Mouse (Mus musculus) heart, embryonic 15.5 days (tissue): Measurements from ENCODE around the gene Tmem215. TPM values are rescaled to one million over a fixed set of nuclear protein-coding genes. Genes with fewer than 3 reads are reported as not detected.

Experiments
- ATAC-seq: fragments of 200-750 bp; cut with Nextera tagmentation; replicated peaks from 2 replicates; pipeline ENCODE4 v1.8.0; 2017; ENCODE audit warnings: low read depth, moderate TSS enrichment; ENCODE audit not compliant: insufficient number of reproducible peaks, insufficient read depth, low FRiP score
- H3K27ac ChIP-seq: fragments of 300-500 bp; sonication (generic); 2 replicates; pipeline ENCODE4 v1.5.1; 2015; ENCODE audit warnings: mild to moderate bottlenecking, inconsistent platforms
- H3K27me3 ChIP-seq: fragments of 300-500 bp; sonication (generic); 2 replicates; pipeline ENCODE4 v1.6.1; 2015; ENCODE audit warnings: inconsistent platforms
- H3K36me3 ChIP-seq: fragments of 300-500 bp; sonication (generic); 2 replicates; pipeline ENCODE4 v1.6.1; 2015; ENCODE audit warnings: mild to moderate bottlenecking, inconsistent platforms
- H3K4me1 ChIP-seq: fragments of 300-500 bp; sonication (generic); replicated peaks from 2 replicates; pipeline ENCODE4 v1.6.1; 2015; ENCODE audit warnings: inconsistent platforms
- H3K4me2 ChIP-seq: fragments of 300-500 bp; sonication (generic); 2 replicates; pipeline ENCODE4 v1.6.1; 2015; ENCODE audit warnings: inconsistent platforms, mild to moderate bottlenecking, moderate library complexity
- H3K4me3 ChIP-seq: fragments of 300-500 bp; sonication (generic); 2 replicates; pipeline ENCODE4 v1.5.1; 2015; ENCODE audit warnings: mild to moderate bottlenecking, inconsistent platforms
- H3K9ac ChIP-seq: fragments of 300-500 bp; sonication (generic); 2 replicates; pipeline ENCODE4 v1.6.1; 2015; ENCODE audit warnings: mild to moderate bottlenecking, inconsistent platforms
- H3K9me3 ChIP-seq: fragments of 300-500 bp; sonication (generic); replicated peaks from 2 replicates; pipeline ENCODE4 v1.6.1; 2016; ENCODE audit warnings: inconsistent platforms
- WGBS: fragments of 180-500 bp; shearing (Covaris S2); methylation state at CpG from one replicate; pipeline ENCODE4 v1.1.7; 2015; ENCODE audit warnings: mixed read lengths; 5-methylcytosine and 5-hydroxymethylcytosine counted together
- polyA plus RNA-seq: library from polyadenylated mRNA; unstranded; fragments of >200 nt; fragmentation: Nextera tagmentation; extraction: Ambion mirVana; gene quantifications from 2 replicates; pipeline ENCODE4 v1.2.1, GENCODE M21; 2015

Gene Tmem215
- polyA plus RNA-seq, 1 experiment from 2014 or later: 0.96 TPM

DNA sequence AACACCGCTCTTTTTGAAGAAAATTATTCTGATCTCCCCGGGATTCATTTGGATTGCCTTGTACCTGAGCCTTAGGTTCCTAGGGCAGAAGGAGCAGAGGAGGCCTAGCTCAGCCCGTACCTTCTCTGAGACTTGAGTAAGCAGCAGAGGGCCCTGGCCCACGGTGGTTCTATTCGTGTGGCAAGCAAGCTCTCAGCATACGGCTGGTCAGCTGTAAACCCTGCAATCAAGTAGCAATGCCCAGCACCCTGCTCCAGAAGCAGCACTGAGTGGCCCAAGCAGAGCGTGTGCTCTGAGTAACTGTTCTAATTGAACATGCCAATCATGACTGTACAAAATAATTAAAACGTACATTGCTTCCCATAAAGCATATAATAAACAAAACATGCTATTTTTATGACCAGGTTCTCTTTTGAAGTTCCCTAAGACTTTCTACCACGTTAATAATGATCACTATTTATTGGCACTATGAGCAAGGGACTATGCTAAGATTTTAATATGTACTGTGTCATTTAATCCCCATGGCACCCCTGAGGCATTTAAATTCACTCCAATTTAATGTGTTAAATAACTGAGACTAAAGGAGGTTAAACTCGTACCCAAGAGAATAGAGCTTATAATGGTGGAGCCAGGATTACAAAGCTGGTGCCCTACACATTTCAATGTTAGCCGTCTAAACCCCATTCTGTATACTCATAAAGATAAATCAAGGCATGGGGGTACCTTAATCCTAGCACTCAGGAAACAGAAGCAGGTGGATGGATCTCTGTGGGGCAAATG lies 28.0 kb downstream of the Tmem215 start:
- H3K9ac ChIP-seq: no peak overlapping the region
- no peaks in the 10 kb centered on the region for H3K4me1 ChIP-seq
- no peaks in the 10 kb centered on the region for H3K9me3 ChIP-seq
- ATAC-seq: no peak
- no peak overlapping the region for H3K4me3 ChIP-seq
- H3K36me3 ChIP-seq: no peaks in the 10 kb centered on the region
- 77% methylated on average over 11 of the region's 11 CpGs for WGBS
- no peak overlapping the region for H3K4me2 ChIP-seq
- no peaks in the 10 kb centered on the region for H3K27me3 ChIP-seq
- no peak overlapping the region for H3K27ac ChIP-seq

DNA sequence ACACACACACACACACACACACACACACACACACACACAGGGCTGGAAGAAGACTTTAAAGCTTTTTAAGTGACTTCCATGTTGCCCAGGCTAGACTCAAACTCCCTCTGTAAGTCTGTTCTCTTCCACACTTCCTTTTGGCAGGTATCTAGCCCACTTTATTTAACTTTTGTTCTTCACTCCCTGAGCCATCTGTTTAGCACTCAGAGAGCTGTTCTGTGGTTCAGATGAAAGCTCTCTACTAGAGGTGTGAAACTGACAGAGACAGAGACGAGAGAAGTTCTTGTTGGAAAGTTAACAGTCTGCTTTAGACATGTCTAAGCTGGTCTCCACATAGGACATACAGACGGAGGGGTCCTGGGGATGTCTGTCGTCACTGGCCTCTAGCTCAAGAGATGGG lies 30.5 kb downstream of the Tmem215 start:
- WGBS: 56% methylated on average over 3 of the region's 3 CpGs
- ATAC-seq: no peak
- no peaks in the 10 kb centered on the region for H3K4me1 ChIP-seq
- no peaks in the 10 kb centered on the region for H3K9me3 ChIP-seq
- H3K9ac ChIP-seq: no peak overlapping the region
- H3K4me3 ChIP-seq: no peak overlapping the region
- no peaks in the 10 kb centered on the region for H3K36me3 ChIP-seq
- H3K27me3 ChIP-seq: no peaks in the 10 kb centered on the region
- H3K27ac ChIP-seq: no peak overlapping the region
- no peak overlapping the region for H3K4me2 ChIP-seq

DNA sequence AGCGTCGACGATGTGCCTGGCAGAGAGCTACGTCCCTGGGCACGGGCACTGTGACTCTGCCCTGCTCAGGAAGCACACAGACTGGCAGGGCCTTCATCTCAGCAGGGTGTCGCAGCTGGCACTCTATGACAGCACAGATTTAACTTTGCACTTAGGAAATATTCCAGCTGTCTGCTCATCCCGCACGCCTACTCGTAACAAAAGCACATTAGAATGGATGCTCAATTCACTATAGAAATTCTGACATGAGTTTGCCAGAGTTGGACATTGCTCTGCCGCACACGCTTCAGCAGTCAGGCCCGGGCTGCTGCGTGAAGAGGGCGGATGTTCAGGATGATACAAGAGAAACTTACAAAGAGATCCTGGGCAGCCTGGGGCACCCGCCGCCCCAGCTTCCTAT lies 37.6 kb downstream of the Tmem215 start:
- no peak overlapping the region for H3K4me2 ChIP-seq
- no peaks in the 10 kb centered on the region for H3K27me3 ChIP-seq
- ATAC-seq: no peak
- no peaks in the 10 kb centered on the region for H3K9me3 ChIP-seq
- no peak overlapping the region for H3K27ac ChIP-seq
- H3K4me3 ChIP-seq: no peak overlapping the region
- no peaks in the 10 kb centered on the region for H3K36me3 ChIP-seq
- WGBS: 71% methylated on average over 16 of the region's 16 CpGs
- no peak overlapping the region for H3K9ac ChIP-seq
- no peaks in the 10 kb centered on the region for H3K4me1 ChIP-seq

DNA sequence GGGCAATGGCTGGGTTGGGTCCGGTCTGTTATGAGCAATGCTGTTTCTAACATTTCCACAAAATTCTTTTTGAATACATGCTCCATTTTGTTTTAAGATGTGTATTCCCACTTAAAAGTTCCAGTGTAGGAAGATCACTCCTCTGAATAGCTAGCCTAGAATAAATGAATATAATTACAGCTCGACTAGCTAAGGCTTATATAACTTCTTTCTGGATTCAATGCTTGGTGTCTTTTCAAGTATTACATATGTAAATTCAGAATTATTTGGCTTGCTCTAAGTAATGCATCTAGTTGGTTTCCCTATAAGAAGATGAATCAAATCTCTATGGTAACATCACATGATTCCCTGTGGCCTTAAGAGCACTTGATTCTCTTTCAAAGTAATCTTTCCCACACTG lies 41.3 kb downstream of the Tmem215 start:
- no peak for ATAC-seq
- Histone ChIP-seq H3K4me3 (no peak overlapping the region), H3K27me3 (no peaks in the 10 kb centered on the region), H3K36me3 (no peaks in the 10 kb centered on the region), H3K27ac (no peak overlapping the region), H3K9me3 (no peaks in the 10 kb centered on the region), H3K4me1 (no peaks in the 10 kb centered on the region), H3K9ac (no peak overlapping the region), H3K4me2 (no peak overlapping the region)
- 76% methylated on average over 2 of the region's 2 CpGs for WGBS

DNA sequence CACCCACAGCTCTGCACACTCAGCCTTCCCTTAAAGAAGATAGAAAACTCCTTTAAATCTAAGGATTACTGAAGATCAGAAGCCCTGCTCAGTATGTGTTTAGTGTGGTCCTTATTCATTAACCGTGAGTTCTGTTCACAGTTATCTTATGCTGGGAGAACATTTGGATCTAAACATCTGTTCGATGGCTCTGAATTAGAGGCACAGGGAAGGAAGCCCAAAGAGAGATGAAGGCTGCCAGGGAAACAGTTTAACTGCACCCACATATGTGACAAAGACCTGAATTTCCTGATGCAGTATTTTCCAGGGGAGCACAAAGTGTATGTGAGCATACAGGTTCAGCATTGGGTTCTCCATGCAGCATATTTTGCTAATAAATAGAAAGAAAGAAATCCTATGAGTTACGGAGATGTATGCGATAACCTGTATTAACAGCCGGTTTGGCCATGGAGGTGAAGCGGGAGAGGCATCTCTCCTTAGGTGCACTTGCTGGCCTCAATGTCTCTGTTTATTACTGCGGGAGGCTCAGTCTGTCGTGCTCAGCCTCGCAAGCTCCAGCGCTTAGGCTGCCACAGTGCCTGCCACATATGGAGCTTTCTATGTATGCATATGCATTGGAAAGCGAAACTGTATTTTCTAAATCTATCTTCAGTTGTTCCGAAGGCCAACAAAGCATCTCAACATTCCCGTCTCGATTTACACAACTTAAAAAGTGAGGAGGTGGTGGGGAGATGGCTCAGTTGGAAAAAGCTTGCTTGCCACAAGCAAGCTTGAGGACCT lies 46.8 kb downstream of the Tmem215 start:
- Histone ChIP-seq H3K9me3 (peaks cover 3% of the 10 kb centered on the region; the same call in 1 of the 2 replicates), H3K9ac (no peak overlapping the region), H3K4me1 (no peaks in the 10 kb centered on the region), H3K4me3 (no peak overlapping the region), H3K36me3 (no peaks in the 10 kb centered on the region), H3K27ac (no peak overlapping the region), H3K4me2 (no peak overlapping the region), H3K27me3 (no peaks in the 10 kb centered on the region)
- no peak for ATAC-seq
- WGBS: 88% methylated on average over 14 of the region's 14 CpGs

Other genes with a start within 250 kb of the Tmem215 start
- gene Ddx58, start 232.4 kb upstream of the Tmem215 start, polyA plus RNA-seq: 8.3 and 12.6 TPM in 2 replicates
- gene Smim27, start 202.6 kb upstream of the Tmem215 start, polyA plus RNA-seq: 23.9 and 44.0 TPM in 2 replicates
- 25.1 and 28.7 TPM in 2 replicates for gene Topors, start 202.3 kb upstream of the Tmem215 start, polyA plus RNA-seq
- gene Ndufb6, start 192.8 kb upstream of the Tmem215 start, polyA plus RNA-seq: 485 and 594 TPM in 2 replicates
- gene Aptx, start 231.0 kb downstream of the Tmem215 start, polyA plus RNA-seq: 21.9 and 27.0 TPM in 2 replicates
- gene Dnaja1, start 250.0 kb downstream of the Tmem215 start, polyA plus RNA-seq: 241 and 250 TPM in 2 replicates